Mouse (Mus musculus) layer of hippocampus, adult 18-20 months (tissue): ENCODE data around the gene Bcorl1. TPM values are rescaled to one million over a fixed set of nuclear protein-coding genes. Genes with fewer than 3 reads are reported as not detected.

Source experiments
- DNase-seq, 2 experiments: peaks; one replicate each; pipeline ENCODE4 v3.0.0; 2022; ENCODE audit warnings: low spot score in 2 of 2
- total RNA-seq, 2 experiments: library from RNA; stranded (reverse); gene quantifications; 2 replicates each; pipeline ENCODE4 v1.2.3; 2021

Bcorl1 gene
- total RNA-seq, 2 experiments from 2014 or later, result 19.7 to 23.4 TPM

- DNase-seq, result no peak
Measured at GRCm38 (mm10) chrX:48441954-48442353, 100.8 kb downstream of the Bcorl1 start.

- no peak for DNase-seq
Measured at GRCm38 (mm10) chrX:48444677-48445076, 103.5 kb downstream of the Bcorl1 start.

- no peak for DNase-seq
Measured at GRCm38 (mm10) chrX:48449646-48450045, 108.5 kb downstream of the Bcorl1 start.

GRCm38 (mm10) chrX:48452231-48452890, 111.2 kb downstream of the Bcorl1 start:
- no peak for DNase-seq

GRCm38 (mm10) chrX:48452931-48453673, 111.9 kb downstream of the Bcorl1 start:
- DNase-seq, result no peak

GRCm38 (mm10) chrX:48453736-48454494, 112.8 kb downstream of the Bcorl1 start:
- DNase-seq, result peak in 1 of 2 experiments; percentile 16

- no peak for DNase-seq
Measured at GRCm38 (mm10) chrX:48454495-48454878, 113.3 kb downstream of the Bcorl1 start.

GRCm38 (mm10) chrX:48455018-48455417, 113.9 kb downstream of the Bcorl1 start:
- DNase-seq, result no peak

- DNase-seq, result no peak
Measured at GRCm38 (mm10) chrX:48456956-48457355, 115.8 kb downstream of the Bcorl1 start.

Other genes with a start within 250 kb of the Bcorl1 start
- under 1 TPM; 0.50 to 0.89 TPM for gene Xpnpep2, start 232.6 kb upstream of the Bcorl1 start, total RNA-seq
- 1 to 10 TPM in 1 of 2 experiments, under 1 TPM in 1; 0.81 to 1.4 TPM for gene Sash3, start 194.9 kb upstream of the Bcorl1 start, total RNA-seq
- 10 to 100 TPM; 36.9 to 38.5 TPM for gene Zdhhc9, start 132.5 kb upstream of the Bcorl1 start, total RNA-seq
- gene Utp14a, start 84.5 kb upstream of the Bcorl1 start, total RNA-seq, result 10 to 100 TPM; 17.1 to 18.8 TPM
- gene Elf4, start 121.8 kb downstream of the Bcorl1 start, total RNA-seq, result under 1 TPM; 0.89 to 0.99 TPM
- 10 to 100 TPM; 22.7 to 28.3 TPM for gene Aifm1, start 172.2 kb downstream of the Bcorl1 start, total RNA-seq
- gene Rab33a, start 177.9 kb downstream of the Bcorl1 start, total RNA-seq, result 10 to 100 TPM; 18.3 to 21.5 TPM